Mouse (Mus musculus) kidney, adult 11 months (tissue): Measurements from ENCODE around the gene Prss40.

Experiments used
- DNase-seq: peaks from one replicate; pipeline ENCODE4 v3.0.0; 2022

Gene Prss40

GRCm38 (mm10) chr1:34560843-34561242 is at the start of gene Prss40:
Prss40 (minus strand) TSS chr1:34560943.
- no peak for DNase-seq

- DNase-seq, result peak; percentile 14
These were observed 41.6 kb upstream of the Prss40 start for GRCm38 (mm10) chr1:34602363-34602762.

GRCm38 (mm10) chr1:34601323-34602047 is 40.7 kb upstream of the Prss40 start:
- DNase-seq, result no peak

GRCm38 (mm10) chr1:34600000-34600399 is 39.3 kb upstream of the Prss40 start:
- DNase-seq, result no peak

GRCm38 (mm10) chr1:34587298-34588096 is 26.8 kb upstream of the Prss40 start:
- DNase-seq, result no peak

- DNase-seq, result no peak
These were observed 24.0 kb upstream of the Prss40 start for GRCm38 (mm10) chr1:34584736-34585135.

- no peak for DNase-seq
These were observed 23.1 kb upstream of the Prss40 start for GRCm38 (mm10) chr1:34583821-34584263.

GRCm38 (mm10) chr1:34582218-34582617 is 21.5 kb upstream of the Prss40 start:
- DNase-seq, result no peak

- no peak for DNase-seq
These were observed 19.1 kb upstream of the Prss40 start for GRCm38 (mm10) chr1:34579782-34580356.

- DNase-seq, result peak; percentile 16
These were observed 18.4 kb upstream of the Prss40 start, which contains the start of gene Amer3 for GRCm38 (mm10) chr1:34578851-34579781. Amer3 (plus strand) TSS chr1:34579657.

- no peak for DNase-seq
These were observed 12.5 kb upstream of the Prss40 start for GRCm38 (mm10) chr1:34573221-34573620.

GRCm38 (mm10) chr1:34571431-34571830 is 10.7 kb upstream of the Prss40 start:
- DNase-seq, result no peak

- no peak for DNase-seq
These were observed 9.1 kb upstream of the Prss40 start for GRCm38 (mm10) chr1:34569876-34570275.

GRCm38 (mm10) chr1:34568120-34568519 is 7.4 kb upstream of the Prss40 start:
- no peak for DNase-seq

- no peak for DNase-seq
These were observed 3.8 kb upstream of the Prss40 start for GRCm38 (mm10) chr1:34564383-34565045.

- DNase-seq, result no peak
These were observed 6.5 kb downstream of the Prss40 start for GRCm38 (mm10) chr1:34554275-34554674.

GRCm38 (mm10) chr1:34553690-34554089 is 7.1 kb downstream of the Prss40 start:
- DNase-seq, result no peak

GRCm38 (mm10) chr1:34547074-34547473 is 13.7 kb downstream of the Prss40 start:
- no peak for DNase-seq

GRCm38 (mm10) chr1:34536767-34537485 is 23.8 kb downstream of the Prss40 start:
- peak; percentile 17 for DNase-seq

GRCm38 (mm10) chr1:34536291-34536766 is 24.4 kb downstream of the Prss40 start:
- no peak for DNase-seq
